Mouse (Mus musculus) inflammation-experienced regulatory T-cells, adult 6 months (primary cell): ENCODE results near the gene Trim47. TPM values are rescaled to one million over a fixed set of nuclear protein-coding genes. Genes with fewer than 3 reads are reported as not detected.
"Not testable (repeated sequence)": the region's sequence is repeated elsewhere in the genome, so short reads cannot be mapped to it uniquely, and the experiment has no call there.

Source experiments
- ATAC-seq: one replicate; pipeline ENCODE4 v1.8.0; 2017
- polyA plus RNA-seq, 3 experiments: library from polyadenylated mRNA; unstranded; fragments of 100-300 nt; shearing (Covaris generic); gene quantifications; one replicate each; pipeline ENCODE4 v1.2.1; 2017

The Trim47 gene
- polyA plus RNA-seq, 3 experiments from 2014 or later = 0.39 TPM; not detected in 2

GRCm38 (mm10) chr11:116134171-116134570 lies 7.2 kb upstream of the Trim47 start:
- ATAC-seq = no peak

- no peak for ATAC-seq
Observed at GRCm38 (mm10) chr11:116133497-116133896, 6.5 kb upstream of the Trim47 start.

DNA sequence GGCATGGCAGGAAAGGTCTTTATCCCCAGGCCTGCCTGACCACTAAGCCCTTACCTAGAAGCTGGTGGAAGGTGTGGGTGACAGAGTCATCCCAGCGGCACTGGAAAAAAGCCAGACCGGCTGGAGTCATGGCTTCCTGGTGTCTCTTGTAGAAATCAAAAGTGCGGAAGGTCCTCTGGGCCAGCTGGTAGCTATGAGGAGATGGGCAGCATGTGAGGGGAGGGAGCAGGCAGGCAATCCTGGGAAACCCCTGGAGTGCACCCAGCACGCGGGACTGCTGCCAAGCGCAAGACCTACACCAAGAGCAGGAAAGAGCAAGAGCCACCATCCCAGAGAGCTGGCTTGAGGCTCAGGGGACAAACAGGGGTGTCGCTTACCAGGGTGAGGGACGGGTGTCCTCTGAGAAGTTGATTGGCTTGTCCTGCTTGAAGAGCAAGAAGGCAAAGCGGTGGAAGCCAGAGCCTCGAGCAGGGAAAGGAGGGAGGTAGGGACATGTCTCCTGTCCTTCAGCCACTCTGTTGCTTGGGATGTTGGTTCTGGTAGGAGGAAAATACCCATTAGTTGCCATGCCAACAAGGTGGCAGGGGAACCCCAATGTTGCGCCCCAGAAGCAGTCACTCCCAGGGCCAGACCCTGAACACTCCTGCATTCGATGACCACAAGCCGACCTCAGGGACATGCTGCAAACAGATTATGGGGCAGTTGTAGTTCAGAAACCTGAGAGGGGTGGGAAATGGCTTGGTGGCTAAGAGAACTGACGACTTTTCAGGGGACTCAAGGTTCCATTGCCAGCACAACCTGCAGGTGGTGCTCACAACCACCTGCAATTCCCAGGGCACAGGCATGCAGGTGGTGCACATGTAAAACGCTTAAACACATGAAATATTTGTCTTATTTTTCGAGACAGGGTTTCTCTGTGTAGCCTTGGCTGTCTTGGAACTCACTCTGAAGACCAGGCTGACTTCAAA lies 5.6 kb upstream of the Trim47 start:
- no peak for ATAC-seq

GRCm38 (mm10) chr11:116131349-116132170 lies 4.5 kb upstream of the Trim47 start:
- no peak for ATAC-seq

DNA sequence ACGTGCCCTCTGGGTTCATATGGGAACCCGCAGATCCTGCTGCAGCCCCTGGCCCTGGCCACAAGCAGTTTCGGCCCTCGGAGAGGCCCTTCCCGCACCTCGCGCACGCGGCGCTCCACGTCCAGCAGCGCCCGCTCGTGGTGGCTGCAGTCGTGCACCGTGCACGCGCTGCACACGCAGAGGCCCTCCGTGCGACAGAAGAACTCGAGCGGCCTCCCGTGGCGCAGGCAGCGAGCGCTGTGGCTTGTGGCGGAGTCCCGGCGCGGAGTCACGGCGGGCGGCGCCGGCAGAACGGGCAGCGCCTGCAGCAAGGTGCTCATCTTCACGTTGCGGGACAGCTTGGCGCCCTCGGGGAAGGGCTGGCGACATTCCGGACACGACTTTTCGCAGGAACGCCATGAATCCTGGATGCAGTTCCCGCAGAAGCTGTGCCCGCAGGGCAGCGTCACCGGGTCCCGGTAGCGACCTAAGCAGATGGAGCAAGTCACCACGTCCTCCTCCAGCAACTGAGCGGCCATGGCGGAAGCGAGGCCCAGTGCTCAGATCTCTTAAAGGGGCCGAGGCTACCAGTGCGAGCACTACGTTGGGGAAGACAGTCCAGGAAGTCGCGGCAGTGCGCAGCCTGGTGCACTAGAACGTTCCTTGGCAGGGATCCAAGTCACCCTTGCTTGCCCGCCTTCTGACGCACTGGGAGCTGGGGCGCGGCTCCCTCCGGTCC lies 3.6 kb upstream of the Trim47 start, which contains the start of gene Trim65:
Gene Trim65, minus strand, starts transcription at position 641 of the 718 bp plus-strand sequence.
- peak; percentile 90 for ATAC-seq

GRCm38 (mm10) chr11:116129993-116130487 lies 3.0 kb upstream of the Trim47 start:
- ATAC-seq = peak; percentile 18

- no peak for ATAC-seq
Observed at GRCm38 (mm10) chr11:116129091-116129790, 2.2 kb upstream of the Trim47 start.

GRCm38 (mm10) chr11:116127986-116128385 lies 976 bp upstream of the Trim47 start:
- ATAC-seq = no peak

DNA sequence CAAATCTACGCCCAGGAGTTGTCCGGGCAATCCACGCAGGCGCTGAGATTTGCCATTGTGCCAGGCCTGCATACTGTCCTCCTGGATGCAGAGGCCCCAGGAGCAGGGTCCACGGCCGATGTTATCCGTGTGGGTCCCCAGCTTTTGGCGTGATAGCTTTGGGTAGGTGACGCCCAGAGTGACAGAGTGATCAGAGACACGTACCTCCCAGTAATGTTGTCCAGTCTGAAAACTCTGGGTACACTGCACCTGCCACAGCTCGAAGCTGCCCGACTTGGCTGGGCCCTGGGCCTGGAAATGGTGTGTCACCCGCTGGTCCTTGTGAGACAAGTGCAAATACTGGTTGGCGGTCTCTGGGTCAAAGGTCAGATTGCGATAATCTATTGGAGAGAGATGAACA lies 749 bp downstream of the Trim47 start:
- no peak for ATAC-seq

DNA sequence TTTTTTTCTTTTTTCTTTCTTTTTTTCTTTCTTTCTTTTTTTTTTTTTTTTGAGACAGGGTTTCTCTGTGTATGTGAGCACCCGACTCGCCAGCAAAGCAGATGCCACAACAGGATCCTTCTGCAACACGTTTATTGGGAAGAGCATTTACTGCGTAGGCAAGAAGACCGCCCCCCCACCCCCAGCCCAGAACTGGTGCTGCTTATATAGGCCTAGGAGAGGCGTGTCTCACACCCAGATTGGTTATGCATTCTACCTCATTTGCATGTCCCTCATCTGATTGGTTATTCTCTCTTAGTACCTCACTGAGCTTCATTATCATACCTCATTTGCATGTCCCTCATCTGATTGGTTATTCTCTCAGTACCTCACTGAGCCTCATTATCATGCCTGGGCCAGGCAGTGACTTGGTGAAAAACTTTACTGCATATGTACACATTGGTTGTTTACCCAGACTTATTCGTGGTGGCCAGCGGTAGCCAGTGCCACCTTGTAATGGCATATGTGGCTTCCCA lies 5.2 kb downstream of the Trim47 start:
- not testable (repeated sequence) for ATAC-seq

DNA sequence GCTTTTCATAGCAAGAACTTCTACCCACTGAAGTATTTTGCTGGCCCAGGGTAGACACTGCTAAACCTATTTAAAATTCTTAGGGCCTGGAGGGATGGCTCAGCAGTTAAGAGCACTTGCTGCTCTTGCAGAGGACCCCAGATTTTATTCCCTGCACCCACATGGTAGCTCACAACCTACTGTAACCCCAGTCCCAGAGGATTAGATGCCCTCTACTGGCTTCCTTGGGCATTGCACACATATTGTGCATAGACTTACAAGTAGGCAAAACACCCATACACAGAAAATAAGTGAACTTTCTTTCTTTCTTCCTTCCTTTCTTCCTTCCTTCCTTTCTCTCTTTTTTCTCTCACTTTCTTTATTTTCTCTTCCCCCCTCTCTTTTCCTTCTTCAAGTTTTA lies 9.2 kb downstream of the Trim47 start:
- no peak for ATAC-seq

DNA sequence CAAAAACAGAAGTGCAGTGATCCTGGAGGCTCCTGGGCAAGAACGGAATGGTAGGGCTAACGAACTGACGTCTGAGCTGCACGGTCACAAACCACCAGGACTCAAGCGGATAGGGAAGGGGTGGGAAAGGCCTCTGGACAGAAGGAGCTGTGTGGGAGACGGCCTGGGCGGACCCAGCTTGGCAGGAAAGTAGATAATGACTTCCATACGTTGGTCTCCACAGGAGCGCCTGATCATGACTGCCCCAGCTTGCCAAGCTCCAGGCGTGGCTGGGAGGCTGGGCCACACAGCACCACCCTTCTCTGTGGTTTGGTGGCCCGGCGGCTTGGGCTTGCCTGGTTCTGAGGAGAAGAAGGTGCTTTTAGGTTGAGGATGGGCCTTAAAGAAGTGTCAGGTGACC lies 9.8 kb downstream of the Trim47 start:
- no peak for ATAC-seq

GRCm38 (mm10) chr11:116111611-116112203 lies 15.3 kb downstream of the Trim47 start:
- no peak for ATAC-seq

DNA sequence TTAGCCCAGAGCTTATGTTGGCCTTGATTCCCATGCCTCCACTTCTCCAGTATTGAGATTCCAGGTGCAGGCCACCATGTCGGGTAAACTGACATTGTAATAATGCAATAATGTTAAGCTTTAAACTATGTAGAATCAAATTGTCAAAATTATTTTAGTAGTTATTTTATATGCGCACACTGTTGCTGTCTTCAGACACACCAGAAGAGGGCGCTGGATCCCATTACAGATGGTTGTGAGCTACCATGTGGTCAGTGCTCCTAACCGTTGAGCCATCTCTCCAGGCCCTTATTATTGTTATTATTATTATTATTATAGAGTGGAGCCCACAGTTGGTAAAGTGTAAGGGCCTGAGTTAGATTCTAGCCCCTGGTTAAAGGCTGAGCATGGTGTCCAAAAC lies 15.9 kb downstream of the Trim47 start:
- no peak for ATAC-seq

DNA sequence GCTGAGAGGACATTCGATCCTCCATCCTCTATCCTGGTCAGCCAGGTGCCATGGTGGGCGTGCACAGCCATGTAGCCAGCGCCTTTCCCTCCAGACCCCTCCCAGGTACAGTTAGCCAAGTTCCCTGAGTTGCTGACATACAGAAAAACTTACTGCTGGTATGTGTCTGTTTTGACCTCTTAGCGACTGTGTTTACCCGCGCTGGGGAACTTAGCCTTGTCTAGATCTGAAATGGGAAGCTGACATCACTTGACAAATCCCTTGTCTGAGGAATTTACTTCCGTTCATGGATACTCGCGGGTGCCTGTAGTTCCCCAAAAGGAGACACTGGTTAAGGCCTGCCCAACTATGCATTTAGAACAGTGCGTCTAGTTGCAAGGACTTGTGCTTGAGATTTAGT lies 16.5 kb downstream of the Trim47 start:
- no peak for ATAC-seq

GRCm38 (mm10) chr11:116110131-116110530 lies 16.9 kb downstream of the Trim47 start:
- ATAC-seq = no peak

DNA sequence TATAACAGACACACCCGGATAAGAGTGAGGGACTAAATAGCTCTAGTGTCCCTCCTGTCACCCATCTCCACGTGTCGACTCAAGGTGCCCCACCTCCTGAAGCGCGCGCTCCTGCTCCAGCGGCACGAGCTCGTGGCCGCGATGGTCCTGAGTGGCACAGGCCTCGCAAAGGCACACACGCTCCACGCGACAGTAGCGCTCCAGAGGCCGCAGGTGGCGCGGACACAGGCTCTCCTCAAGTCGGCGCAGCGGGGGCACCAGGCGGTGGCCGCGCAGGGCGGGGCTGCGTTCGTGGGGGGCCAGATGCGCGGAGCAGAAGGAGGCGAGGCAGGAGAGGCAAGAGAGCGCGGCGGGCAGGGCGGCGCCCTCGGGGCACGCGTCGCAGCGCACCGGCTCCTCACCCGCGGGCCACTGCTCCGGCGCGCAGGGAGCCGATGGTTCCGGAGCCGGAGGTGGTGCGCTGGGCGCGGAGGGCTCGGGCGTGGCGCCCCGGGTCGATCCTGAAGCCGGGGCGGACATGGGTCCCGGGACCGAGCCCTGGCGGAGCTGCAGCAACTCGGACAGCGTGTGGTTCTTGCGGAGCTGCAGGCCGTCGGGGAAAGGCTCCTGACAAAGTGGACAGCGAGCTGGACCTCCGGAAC lies 17.4 kb downstream of the Trim47 start:
- ATAC-seq = no peak

DNA sequence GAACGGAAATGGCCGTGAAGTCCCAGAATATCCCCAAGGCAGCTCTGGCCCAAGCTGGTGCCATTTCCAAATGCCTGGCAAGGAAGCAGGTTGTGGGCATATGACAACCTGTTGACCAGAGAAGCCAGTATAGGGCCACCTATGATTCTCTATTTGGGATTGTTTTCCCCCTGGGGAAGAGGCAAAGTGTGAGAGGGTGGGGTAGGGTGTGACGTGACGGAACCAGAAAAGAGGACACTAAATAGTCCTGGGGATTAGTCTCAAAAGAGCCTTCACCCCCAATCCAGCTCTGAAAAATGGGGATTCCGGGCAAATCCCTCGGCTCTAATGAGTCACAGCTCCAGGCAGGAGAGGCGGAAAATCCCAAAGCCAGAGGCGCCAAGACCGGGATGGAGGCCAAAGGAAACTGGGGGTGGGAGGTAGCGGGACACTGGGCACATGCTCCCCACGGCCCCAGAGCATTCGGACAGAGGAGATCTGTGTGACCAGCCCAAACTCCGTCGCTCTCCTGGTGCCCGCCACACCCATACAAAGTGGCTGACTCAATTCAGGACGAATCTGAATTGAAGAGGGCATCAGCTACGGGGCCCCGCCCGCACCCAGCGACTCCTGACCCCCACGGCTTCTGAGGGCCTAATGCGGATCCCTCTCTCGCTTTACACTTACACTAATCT lies 18.4 kb downstream of the Trim47 start:
- ATAC-seq = no peak

GRCm38 (mm10) chr11:116107777-116108285 lies 19.2 kb downstream of the Trim47 start:
- ATAC-seq = no peak
